Mouse (Mus musculus) cerebellum, adult 9-10 months (tissue): Measurements from ENCODE around the gene Kctd20.
"Not testable (repeated sequence)": the region's sequence is repeated elsewhere in the genome, so short reads cannot be mapped to it uniquely, and the experiment has no call there.

Source experiments
- DNase-seq: peaks from one replicate; pipeline ENCODE4 v3.0.0; 2022

The Kctd20 gene

DNA sequence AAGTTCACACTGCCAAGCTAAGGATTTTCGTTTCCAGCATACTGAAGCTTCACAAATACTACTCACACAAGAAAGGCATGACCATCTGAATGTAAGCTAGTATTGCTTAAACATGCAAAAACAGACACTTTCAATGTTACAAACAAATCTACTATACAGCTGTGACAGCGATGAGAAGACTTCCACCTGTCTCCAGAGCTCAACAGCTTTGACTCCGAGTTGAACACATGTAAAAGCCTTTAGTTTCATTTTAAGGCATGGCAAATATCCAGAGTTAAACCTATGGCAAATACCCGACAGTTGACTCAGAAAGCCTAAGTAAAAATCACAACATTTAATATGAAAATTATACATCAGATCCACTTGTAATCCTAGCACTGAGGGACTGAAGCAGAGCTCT lies 36.5 kb downstream of the Kctd20 start:
- DNase-seq: no peak

DNA sequence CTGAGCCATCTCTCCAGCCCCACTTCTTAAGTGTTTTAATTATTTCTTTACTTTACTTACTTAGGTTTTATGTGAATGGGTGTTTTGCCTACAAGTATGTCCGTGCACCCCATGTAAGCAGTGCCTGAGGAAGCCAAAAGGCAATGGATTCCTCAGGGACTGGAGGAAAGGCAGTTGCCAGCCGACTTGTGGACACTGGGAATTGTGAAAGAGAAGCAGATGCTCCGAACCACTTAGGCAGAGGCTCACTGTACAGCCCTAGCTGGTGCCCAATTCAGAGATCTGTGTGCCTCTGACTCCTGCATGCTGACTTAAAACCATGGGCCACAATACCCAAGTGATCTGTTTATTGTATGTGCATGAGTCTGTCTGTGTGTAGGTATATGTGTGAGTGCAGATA lies 37.2 kb downstream of the Kctd20 start:
- DNase-seq: no peak

DNA sequence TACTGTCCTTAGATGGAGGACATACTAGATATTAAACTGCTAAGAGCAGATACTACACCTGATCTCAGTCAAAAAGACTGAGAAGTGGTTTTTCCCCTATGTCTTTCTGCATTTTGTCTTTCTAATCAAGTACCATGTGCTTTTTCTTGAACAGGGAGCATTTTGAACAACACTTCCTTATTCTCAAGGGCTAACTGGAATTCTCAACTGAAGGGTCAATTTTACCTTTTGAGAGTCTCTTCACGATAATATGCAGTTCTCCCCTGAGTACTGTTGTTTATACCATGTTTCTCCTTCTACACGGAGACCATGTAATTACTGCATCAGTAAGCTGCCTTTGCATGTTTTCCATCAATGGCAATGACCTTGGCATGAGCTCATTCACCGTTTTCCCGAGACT lies 38.3 kb downstream of the Kctd20 start:
- DNase-seq: no peak

DNA sequence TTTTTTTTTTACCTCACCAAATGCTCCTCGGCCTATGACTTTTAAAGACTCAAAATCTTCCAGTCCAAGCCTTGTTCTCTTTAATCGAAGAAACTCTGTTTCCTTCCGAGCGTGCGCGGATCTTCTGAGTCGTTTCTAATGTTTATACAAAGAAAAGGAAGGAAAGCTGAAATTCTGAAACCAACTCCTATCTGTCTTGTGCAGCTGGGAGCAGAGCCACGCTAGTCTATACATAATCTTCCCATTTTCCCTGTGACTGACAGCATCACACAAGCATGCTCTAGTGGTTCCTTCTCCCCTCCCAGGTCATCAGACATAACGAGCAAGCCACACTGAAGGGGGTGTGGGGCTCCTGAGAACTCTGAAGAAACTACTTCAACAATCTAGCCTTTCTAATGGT lies 39.5 kb downstream of the Kctd20 start:
- DNase-seq: no peak

DNA sequence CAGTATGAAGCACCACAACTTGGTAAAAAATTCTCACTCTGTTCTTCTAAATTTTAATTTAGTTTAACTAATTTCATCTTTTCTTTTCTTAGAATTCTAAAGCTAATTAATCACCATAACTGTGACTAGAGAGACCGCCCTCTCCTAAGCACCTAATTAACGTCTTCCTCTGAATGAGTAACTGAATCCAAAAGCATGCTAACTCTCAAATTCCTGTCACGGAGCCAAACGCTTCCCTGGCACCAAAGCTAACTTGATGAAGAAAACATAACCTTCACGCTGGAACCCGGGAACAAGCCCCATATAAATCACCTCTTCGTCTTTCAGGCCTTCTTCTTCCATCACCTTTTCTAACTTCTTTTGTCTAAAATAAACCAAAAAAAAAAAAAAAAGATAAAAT lies 40.4 kb downstream of the Kctd20 start:
- DNase-seq: no peak

DNA sequence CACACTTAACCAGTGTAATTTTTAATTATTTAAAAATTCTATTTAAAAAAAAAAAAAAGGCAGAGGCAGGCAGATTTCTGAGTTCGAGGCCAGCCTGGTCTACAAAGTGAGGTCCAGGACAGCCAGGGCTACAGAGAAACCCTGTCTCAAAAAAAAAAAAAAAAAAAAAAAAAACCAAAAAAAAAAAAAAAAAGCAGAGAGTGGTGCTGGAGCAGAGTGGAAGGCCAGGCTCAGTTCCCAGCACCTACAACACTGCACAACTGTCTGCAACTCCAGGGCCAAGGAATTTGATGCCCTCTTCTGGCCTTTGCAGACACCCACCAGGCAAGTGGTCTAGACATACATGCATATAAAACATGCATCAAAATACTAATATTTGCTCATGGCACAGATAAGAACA lies 41.3 kb downstream of the Kctd20 start:
- DNase-seq: not testable (repeated sequence)

DNA sequence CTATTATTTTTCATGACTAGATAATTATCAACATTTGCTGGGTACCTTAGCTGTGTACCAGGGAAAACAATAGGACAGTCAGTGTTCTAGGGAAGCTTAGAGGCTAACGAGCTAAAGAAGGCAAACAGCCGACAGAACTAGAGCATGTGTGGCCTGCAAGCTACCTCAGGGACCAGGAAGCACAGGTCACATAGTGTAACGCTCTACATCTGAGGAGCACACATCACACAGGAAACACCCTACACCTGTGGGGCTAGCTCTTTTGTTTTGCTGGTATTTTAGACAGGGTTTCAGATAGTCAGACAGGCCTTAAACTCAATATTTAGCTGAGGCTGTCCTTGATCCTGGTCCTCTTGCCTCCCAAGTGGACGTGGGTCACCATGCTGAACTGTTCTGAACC lies 42.9 kb downstream of the Kctd20 start:
- no peak for DNase-seq

DNA sequence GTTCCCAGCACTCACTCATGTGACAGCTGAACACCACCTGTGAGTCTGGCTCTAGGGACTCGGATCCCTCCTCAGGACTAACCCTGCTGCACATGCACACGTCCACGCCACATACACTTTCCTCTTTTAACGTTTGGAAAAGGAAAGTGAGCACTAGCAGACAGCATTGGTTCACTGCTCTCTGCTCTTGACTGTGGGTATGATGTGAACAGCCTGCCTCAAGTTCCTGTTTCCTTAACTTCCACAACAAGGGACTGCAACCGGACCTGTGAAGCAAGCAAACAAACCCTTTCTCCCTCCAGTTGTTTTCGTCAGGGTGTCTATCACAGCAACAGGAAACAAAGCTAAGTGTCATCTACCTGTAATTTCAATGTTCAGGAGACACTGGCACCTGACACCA lies 48.7 kb downstream of the Kctd20 start:
- DNase-seq: no peak

DNA sequence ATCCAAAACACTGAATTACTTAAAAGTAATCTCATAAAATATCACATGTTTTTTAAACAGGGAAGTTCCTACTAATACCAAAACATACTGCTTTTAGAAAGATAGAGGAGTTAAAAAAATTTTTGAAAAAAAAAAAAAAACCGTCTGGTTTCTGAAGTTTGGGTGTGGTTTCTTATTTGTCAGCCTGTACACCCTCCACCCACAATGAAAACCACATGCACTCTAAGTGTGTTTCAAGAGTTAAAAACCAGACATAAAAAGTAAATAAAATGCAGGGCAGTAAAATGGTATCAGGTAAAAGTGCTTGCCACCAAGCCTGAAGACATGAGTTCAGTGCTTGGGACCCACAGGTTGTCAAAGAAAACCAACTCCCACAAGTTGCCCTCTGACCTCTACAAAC lies 52.0 kb downstream of the Kctd20 start:
- no peak for DNase-seq

DNA sequence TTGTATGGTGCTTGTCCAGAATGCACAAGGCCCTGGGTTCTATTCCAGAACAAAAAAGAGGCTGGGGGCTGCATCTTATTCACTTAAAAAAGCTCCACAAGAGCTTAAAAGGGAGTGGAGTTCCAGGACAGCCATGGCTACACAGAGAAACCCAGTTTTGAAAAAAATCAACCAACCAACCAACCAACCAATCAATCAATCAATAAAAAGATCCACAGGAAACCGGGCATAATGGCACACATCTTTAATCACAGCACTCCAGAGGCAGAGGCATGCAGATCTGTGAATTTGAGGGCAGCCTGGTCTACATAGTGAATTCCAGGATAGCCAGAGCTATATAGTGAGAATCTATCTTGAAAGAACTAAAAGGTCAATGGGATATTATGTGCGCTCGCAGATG lies 53.3 kb downstream of the Kctd20 start:
- no peak for DNase-seq

DNA sequence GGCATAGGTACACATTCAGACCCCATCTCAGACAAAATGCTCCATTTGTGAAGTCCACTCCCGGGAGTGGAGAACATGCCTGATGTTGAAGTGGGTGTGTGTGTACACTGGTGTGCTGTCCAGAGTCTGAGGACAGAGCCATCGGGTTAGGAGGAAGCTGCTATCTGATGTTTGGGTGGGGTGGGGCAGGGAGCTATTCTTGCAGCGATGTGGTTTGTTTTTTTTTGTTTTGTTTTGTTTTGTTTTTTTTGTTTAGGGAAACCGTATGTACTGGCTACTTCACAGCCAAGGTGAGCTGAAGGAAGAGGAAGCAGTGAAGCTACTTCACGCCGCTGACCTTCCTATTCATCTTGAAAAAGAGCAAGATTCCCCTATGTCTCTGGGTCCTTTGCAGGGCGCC lies 55.1 kb downstream of the Kctd20 start:
- no peak for DNase-seq

DNA sequence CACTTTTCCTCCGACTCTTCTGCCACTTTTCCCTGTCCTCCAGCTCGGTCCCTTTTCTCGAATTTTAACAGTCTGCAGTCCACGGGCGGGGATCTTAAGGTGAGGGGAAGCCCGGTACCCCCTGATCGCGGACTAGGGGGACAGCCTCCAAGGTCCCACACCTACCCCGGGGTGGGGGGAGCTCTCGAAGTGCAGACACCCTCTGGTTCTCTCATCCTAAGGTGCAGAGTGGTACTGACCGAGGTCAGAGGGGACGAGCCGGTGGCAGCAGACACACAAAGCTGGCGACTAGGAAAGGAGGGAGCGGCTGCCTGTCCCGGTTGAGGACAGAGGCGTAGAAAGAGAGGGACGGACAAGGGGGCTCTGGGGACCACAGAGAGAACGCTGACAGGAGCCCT lies 55.5 kb downstream of the Kctd20 start:
- DNase-seq: peak; percentile 54

DNA sequence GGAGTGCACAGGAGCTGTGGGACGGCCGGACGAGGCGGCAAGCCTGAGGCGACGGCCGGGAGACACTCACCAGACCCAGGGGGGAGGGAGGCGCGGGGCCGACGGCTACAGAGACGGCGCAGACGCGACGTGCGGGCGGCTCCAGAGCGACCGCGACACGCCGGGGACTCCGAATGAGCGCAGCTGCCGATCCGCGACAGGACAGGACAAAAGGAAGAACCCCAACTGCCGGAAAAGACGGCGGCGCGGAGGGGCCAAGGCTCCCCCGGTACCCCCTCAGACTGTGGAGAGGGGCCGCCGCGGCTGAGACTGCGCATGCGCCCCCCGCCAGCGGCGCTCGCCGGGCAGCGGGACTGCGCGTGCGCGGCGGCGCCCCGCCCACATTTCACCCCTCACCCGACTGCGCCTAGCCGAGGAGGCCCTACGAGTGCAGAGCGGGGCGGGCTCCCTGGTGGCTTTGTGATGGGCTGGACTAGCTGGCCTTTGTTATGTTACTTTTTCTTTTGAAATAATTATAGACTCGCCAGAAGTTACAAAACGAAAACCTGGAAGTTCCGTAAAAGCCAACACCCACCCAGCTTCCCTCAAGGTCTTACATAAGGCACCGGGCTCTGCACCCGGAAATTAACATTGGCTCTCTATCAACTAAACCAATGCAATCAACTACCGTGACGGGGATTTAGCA lies 56.0 kb downstream of the Kctd20 start, which contains the start of gene Stk38:
Gene Stk38, minus strand, starts transcription at position 355 of the 685 bp plus-strand sequence.
- peak; percentile 90 for DNase-seq

DNA sequence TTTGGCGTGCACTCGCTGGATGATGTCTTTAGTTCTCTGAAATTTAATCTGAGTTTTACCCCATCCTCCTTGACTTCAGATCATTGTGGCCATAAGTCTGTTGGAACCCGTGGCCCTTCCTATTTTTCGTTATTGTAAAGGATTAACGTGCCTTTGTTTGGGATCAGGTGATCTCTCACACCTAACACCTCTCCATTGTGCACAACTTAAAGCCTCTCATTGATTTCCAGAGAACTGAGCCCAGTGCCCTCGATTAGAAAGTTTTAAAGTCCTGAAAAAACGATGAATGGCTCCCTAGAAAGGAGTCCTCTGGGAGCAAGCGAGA lies 56.5 kb downstream of the Kctd20 start:
- no peak for DNase-seq

DNA sequence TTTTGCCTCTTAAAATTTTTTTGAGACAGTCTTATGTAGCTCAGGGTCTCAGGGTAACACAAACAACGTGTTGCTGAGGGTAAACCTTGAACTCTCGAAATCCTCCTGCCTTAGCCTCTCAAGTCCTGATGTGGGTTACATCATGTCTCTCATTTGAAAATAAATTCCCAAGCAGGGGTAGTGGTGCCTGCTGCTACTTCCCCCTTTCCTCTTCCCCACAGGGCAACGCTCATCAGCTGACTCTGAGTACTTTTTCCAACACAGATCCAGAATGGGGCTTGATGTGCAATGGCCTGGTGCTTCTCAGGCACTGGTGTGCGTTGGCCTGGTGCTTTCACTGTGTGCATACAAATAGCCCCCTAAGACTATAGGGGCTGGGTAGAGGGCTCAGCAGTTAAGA lies 57.4 kb downstream of the Kctd20 start:
- DNase-seq: no peak

DNA sequence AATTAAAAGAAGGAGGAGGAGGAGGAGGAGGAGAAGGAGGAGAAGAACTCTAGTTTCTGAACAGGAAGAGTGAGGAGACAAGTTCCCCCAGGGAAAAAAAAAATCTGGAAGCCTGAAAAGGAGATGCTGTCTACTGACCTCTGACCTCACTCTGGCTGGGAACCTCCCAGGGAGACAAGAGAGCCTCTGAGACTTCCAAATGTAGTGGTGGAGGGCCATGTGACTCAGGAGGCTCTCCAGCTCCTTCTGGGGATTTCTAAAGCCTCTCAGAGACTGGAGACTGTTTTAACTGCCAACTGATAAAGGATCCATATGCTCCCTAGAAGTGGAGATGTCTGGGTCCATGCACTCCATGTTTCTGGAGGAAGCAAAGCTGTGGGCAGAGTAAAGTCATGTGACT lies 62.5 kb downstream of the Kctd20 start:
- DNase-seq: no peak

DNA sequence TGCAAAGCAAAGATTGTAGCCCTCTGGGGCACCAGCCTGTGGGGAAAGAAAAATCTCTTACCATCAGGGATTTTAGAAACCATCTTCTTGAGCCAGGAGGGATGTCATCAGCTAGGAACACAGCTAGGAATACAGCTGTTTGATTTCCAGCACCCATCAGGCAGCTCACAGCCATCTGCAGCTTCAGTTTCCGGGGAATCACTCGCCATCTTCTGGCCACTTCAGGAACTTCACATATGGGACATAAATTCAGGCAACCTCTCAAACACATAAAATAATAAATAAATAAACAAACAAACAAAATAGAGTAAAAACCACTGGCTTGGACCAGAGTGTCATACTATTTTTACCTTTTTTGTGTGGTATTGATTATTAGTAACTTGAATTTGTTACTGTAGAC lies 63.9 kb downstream of the Kctd20 start:
- DNase-seq: no peak

DNA sequence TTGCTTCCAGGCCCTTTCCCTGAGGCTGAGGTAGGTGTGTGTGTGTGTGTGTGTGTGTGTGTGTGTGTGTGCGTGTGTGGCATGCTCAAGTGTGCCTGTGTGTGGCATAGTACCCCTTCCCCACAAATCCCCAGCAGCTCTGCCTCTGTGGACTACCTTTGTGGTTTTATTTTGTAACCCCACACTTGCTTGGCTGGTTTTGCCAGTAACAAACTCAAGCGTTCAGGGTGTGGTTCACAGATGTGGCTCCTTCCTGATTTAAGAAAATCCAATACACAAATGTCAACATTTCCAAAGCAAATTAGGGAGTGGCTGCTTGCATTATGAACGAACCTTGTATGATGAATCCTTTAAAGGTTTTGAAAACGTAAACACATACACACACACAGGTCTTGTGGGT lies 65.0 kb downstream of the Kctd20 start:
- no peak for DNase-seq

DNA sequence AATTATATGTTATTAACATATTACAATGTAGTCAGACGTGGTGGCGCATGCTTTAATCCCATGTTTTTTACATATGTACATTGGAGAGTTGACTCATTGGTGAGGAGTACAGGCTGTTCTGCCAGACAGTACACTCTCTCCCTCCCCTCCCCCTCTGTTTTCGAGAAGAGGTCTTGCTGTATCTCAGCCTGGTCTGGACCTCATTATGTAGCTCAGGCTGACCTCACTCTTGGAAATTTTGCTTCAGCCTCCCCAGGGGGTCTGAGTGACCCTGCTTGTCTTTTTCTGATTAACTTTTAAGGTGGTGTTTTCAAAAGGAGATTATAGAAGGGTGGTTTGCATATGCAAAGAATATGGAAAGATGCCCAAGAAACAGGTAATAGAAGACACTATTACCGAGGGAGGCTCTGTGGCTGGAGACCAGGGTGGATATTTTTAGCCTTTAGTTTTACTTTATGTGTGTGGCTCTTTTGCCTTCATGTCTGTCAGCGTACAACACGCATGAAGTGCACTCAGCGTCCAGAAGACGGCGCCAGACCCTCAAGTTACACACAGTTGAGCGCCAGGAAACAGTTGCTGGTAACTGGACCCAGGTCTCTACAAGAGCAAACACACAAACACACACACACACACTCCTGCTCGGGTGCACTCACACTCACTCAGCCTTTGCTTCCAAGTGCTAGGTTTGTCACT lies 66.7 kb downstream of the Kctd20 start:
- no peak for DNase-seq
